Mouse (Mus musculus): ENCODE results near the gene Myrfl. TPM values are rescaled to one million over a fixed set of nuclear protein-coding genes. Genes with fewer than 3 reads are reported as not detected.

Myrfl gene
- polyA plus RNA-seq, 1 experiment from 2014 or later: 7.3 TPM

GRCm38 (mm10) chr10:116923651-116924495 is 27.2 kb upstream of the Myrfl start:
- Histone ChIP-seq H3K36me3 (ENCODE audit: control insufficient read depth, insufficient read depth) (peaks cover 49% of the 10 kb centered on the region), H3K4me2 (replicated peaks; ENCODE audit: low read depth) (no peak overlapping the region), H3K9me3 (ENCODE audit: control insufficient read depth) (no peaks in the 10 kb centered on the region), H3K27me3 (replicated peaks; ENCODE audit: control insufficient read depth, insufficient read depth, low read length) (no peaks in the 10 kb centered on the region), H3K9ac (ENCODE audit: low read depth, low read length) (no peak overlapping the region), H3K4me3 (ENCODE audit: low read depth, low read length) (no peak overlapping the region), H3K4me1 (replicated peaks; ENCODE audit: control insufficient read depth, insufficient read depth, low read length) (no peaks in the 10 kb centered on the region), H3K27ac (ENCODE audit: low read depth, low read length) (no peak overlapping the region; the same call in 1 of the 2 replicates)
- peak; percentile 8; the same call in 1 of the 2 replicates for TF ChIP-seq CTCF (IDR thresholded peaks at IDR 0.05; ENCODE audit: low read depth)
- ATAC-seq: no peak
- 91% methylated on average over 19 of the region's 19 CpGs for WGBS

DNA sequence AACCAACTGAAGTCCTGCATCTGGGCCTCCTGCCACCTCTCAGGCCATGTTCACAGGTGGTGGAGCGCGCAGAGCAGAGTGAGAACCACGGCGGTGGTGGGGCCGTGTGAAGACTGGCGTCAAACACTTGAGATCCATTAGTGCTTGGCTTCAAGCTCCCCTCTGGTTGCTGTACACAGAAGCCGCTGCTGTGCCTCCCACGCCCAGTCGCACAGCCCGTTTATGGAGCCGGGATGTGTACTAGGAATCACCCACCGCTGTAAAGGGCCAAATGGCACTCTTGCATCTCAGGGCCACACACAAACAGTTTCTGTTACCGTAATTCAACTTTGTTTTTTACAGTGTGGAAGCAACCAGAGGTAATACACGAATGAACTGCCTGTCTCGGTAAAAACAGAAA is 25.4 kb upstream of the Myrfl start:
- Histone ChIP-seq H3K36me3 (ENCODE audit: control insufficient read depth, insufficient read depth) (peaks cover 53% of the 10 kb centered on the region), H3K27ac (ENCODE audit: low read depth, low read length) (no peak overlapping the region), H3K4me2 (replicated peaks; ENCODE audit: low read depth) (no peak overlapping the region), H3K4me3 (ENCODE audit: low read depth, low read length) (no peak overlapping the region), H3K9ac (ENCODE audit: low read depth, low read length) (no peak overlapping the region), H3K9me3 (ENCODE audit: control insufficient read depth) (no peaks in the 10 kb centered on the region), H3K4me1 (replicated peaks; ENCODE audit: control insufficient read depth, insufficient read depth, low read length) (no peaks in the 10 kb centered on the region), H3K27me3 (replicated peaks; ENCODE audit: control insufficient read depth, insufficient read depth, low read length) (no peaks in the 10 kb centered on the region)
- no peak for TF ChIP-seq CTCF (IDR thresholded peaks at IDR 0.05; ENCODE audit: low read depth)
- 86% methylated on average over 15 of the region's 15 CpGs for WGBS
- ATAC-seq: no peak

DNA sequence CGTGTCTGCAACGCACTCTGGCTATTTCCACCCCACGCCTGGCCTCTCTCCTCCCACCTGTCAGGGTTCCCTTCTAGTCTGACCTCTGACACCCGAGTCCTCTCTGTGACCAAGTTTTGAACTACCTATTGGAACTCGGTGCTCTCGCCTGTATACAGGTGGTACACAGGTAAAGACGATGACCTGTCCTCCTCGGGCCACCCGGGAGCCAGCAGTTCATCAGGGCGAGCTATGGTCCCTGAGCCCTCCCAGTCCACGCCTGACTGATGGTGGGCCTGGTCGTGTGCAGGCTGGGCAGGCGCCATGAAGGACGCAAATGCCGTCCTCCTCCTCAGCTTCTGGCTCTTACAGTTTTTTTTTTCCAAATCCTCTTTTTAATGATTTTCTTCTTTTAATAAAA is 24.7 kb upstream of the Myrfl start:
- Histone ChIP-seq H3K36me3 (ENCODE audit: control insufficient read depth, insufficient read depth) (peaks cover 50% of the 10 kb centered on the region), H3K9me3 (ENCODE audit: control insufficient read depth) (no peaks in the 10 kb centered on the region), H3K27ac (ENCODE audit: low read depth, low read length) (no peak overlapping the region), H3K4me2 (replicated peaks; ENCODE audit: low read depth) (no peak overlapping the region), H3K27me3 (replicated peaks; ENCODE audit: control insufficient read depth, insufficient read depth, low read length) (no peaks in the 10 kb centered on the region), H3K9ac (ENCODE audit: low read depth, low read length) (no peak overlapping the region), H3K4me1 (replicated peaks; ENCODE audit: control insufficient read depth, insufficient read depth, low read length) (no peaks in the 10 kb centered on the region), H3K4me3 (ENCODE audit: low read depth, low read length) (no peak overlapping the region)
- 91% methylated on average over 15 of the region's 15 CpGs for WGBS
- ATAC-seq: no peak
- no peak for TF ChIP-seq CTCF (IDR thresholded peaks at IDR 0.05; ENCODE audit: low read depth)

DNA sequence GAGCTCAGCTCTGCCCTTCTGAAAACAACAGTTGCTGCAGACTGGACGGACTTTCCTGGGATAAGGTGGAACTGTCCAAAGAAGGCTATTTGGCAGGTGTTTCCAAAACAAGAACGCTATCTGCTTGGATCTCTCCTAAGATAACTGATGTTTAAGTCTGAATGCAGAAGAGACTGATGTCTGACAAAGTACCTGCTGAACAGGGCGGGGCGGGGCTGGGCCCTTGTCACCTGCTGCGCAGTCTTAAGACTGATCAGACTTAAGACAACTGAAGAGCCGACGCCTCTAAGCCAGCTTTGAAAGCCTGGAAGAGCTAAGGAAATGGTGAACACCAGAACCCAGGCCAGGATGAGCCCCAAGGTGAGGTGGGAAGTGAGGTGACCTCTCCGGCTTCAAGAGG is 23.9 kb upstream of the Myrfl start:
- Histone ChIP-seq H3K4me3 (ENCODE audit: low read depth, low read length) (no peak overlapping the region), H3K27me3 (replicated peaks; ENCODE audit: control insufficient read depth, insufficient read depth, low read length) (no peaks in the 10 kb centered on the region), H3K36me3 (ENCODE audit: control insufficient read depth, insufficient read depth) (peaks cover 48% of the 10 kb centered on the region), H3K27ac (ENCODE audit: low read depth, low read length) (no peak overlapping the region), H3K9me3 (ENCODE audit: control insufficient read depth) (no peaks in the 10 kb centered on the region), H3K4me1 (replicated peaks; ENCODE audit: control insufficient read depth, insufficient read depth, low read length) (no peaks in the 10 kb centered on the region), H3K9ac (ENCODE audit: low read depth, low read length) (no peak overlapping the region), H3K4me2 (replicated peaks; ENCODE audit: low read depth) (no peak overlapping the region)
- ATAC-seq: no peak
- WGBS: 76% methylated on average over 8 of the region's 8 CpGs
- TF ChIP-seq CTCF (IDR thresholded peaks at IDR 0.05; ENCODE audit: low read depth): no peak

GRCm38 (mm10) chr10:116919368-116920317 is 22.9 kb upstream of the Myrfl start:
- no peak overlapping the region; the same call in 1 of the 2 replicates for H3K27ac ChIP-seq (ENCODE audit: low read depth, low read length)
- WGBS: 90% methylated on average over 25 of the region's 25 CpGs
- no peaks in the 10 kb centered on the region for H3K4me1 ChIP-seq (replicated peaks; ENCODE audit: control insufficient read depth, insufficient read depth, low read length)
- no peaks in the 10 kb centered on the region for H3K9me3 ChIP-seq (ENCODE audit: control insufficient read depth)
- H3K9ac ChIP-seq (ENCODE audit: low read depth, low read length): no peak overlapping the region
- no peaks in the 10 kb centered on the region for H3K27me3 ChIP-seq (replicated peaks; ENCODE audit: control insufficient read depth, insufficient read depth, low read length)
- no peak overlapping the region for H3K4me3 ChIP-seq (ENCODE audit: low read depth, low read length)
- no peak overlapping the region for H3K4me2 ChIP-seq (replicated peaks; ENCODE audit: low read depth)
- TF ChIP-seq CTCF (IDR thresholded peaks at IDR 0.05; ENCODE audit: low read depth): no peak
- no peak for ATAC-seq
- H3K36me3 ChIP-seq (ENCODE audit: control insufficient read depth, insufficient read depth): peaks cover 44% of the 10 kb centered on the region

GRCm38 (mm10) chr10:116916581-116916980 is 19.9 kb upstream of the Myrfl start:
- no peak overlapping the region for H3K9ac ChIP-seq (ENCODE audit: low read depth, low read length)
- no peak for ATAC-seq
- peaks cover 42% of the 10 kb centered on the region for H3K36me3 ChIP-seq (ENCODE audit: control insufficient read depth, insufficient read depth)
- H3K4me2 ChIP-seq (replicated peaks; ENCODE audit: low read depth): no peak overlapping the region
- TF ChIP-seq CTCF (IDR thresholded peaks at IDR 0.05; ENCODE audit: low read depth): no peak
- no peaks in the 10 kb centered on the region for H3K9me3 ChIP-seq (ENCODE audit: control insufficient read depth)
- no peaks in the 10 kb centered on the region for H3K4me1 ChIP-seq (replicated peaks; ENCODE audit: control insufficient read depth, insufficient read depth, low read length)
- no peak overlapping the region for H3K27ac ChIP-seq (ENCODE audit: low read depth, low read length)
- H3K27me3 ChIP-seq (replicated peaks; ENCODE audit: control insufficient read depth, insufficient read depth, low read length): no peaks in the 10 kb centered on the region
- WGBS: 84% methylated on average over 8 of the region's 8 CpGs
- H3K4me3 ChIP-seq (ENCODE audit: low read depth, low read length): no peak overlapping the region

Data from intestine, postnatal 0 days (tissue).